Mouse (Mus musculus): ENCODE measurements around the gene Tmem211.

Gene Tmem211

DNA sequence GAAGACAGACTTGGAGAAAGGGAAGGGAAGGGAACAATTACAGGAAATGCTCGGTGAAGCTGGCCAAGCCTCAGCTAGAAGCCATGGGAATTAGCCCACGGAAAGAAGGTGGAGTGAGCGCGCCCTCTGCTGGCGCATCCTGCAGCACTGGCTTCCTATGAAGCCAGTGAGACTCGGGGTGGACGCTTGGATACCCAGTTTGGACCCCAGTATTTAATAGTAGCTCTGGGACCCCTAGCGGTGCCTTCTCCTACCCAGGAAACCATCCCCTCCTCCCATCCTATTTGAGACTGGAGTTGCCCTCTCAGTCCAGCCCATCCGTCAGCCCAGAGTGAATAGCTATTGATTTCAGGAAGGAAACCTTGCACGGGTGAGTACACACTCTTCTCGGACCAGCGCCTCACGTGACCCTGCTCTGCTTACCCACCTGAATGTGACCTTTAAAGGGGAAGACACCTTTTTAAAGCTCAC, at the start of gene Tmem211:
Gene Tmem211 (plus strand): TSS at position 278 of the 471 bp plus-strand sequence.
- no peak for DNase-seq

DNA sequence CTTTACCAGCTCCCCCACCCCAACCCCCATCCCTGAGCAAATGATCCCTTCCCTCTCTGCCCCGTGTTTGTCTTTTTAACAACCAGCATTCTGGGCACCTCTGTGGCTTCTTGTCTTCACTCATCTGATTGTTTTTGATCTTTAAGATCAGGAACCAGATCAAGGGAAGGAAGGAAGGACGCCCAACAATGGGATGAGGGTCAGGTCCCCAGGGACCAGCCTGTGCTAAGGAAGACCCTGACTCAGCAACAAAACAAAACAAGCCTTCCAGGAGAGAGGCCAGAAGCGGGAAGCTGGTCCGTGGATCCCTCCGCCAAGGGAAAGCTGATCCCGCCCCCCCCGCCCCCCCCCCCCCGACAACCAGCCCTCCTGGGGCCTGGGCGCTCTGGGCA, 47.3 kb upstream of the Tmem211 start:
- DNase-seq: no peak

DNA sequence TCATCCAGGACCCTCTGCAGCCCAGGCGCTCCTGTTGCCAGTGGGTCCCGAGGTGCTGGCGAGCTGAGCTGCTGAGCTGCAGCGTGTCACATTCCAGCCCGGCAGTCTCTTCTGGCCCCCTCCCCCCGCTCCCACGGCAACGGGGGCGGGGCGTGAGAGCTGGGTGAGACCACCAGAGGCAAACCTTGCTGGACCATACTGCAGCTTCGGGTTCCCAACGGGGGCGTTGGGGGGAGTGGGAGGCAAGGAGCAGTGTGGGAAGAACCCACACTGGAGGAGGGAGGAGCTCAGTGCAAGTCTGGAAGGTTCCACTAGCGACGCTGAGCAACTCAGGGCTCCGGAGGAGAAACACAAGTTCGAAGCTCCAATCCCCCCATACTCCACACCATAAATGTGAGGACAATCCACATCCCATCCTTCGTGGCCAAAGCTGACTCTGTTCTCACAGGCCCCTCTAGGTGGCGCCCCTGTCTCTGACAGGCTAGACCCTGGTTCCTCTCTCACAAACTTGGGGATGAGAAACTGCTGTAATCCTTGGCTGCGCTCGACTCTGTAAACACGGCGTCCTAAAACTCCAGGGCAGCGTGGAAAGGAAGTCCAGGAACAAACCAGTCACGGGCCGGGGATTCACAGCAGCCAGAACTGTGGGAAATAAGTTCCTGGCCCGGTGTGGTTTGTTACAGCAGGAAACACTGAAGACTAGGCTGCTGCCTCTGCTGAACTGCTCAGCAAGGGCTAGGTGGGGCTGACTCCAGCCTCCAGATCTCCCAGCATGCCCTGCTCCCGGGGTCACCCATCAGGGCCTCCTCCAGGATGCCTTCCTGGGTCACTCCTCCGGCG, 46.6 kb upstream of the Tmem211 start:
- DNase-seq: peak in 1 of 2 experiments; percentile 36

DNA sequence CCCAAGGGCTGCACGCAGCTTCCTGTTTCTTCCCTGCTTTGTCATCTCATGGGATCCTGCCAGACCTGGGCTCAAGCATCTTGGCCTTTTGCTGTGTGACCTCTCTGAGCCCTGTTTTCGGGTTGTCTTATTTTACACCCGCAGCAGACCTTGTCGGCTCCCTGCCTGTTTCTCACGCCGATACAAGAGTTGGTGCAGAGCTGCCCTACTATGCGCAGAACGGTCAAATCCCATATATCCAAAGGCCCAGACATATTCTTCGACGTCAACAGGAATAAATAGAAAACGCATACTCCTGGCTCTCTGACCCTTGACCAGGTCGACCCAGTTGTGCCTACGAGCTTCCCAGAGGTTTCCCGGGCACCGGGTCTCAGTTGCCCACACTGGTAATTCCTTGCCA, 46.0 kb upstream of the Tmem211 start:
- DNase-seq: no peak

- DNase-seq: no peak
Observed at GRCm38 (mm10) chr5:113181441-113181840, 45.3 kb upstream of the Tmem211 start.

- no peak for DNase-seq
Observed at GRCm38 (mm10) chr5:113190558-113190957, 36.2 kb upstream of the Tmem211 start.

DNA sequence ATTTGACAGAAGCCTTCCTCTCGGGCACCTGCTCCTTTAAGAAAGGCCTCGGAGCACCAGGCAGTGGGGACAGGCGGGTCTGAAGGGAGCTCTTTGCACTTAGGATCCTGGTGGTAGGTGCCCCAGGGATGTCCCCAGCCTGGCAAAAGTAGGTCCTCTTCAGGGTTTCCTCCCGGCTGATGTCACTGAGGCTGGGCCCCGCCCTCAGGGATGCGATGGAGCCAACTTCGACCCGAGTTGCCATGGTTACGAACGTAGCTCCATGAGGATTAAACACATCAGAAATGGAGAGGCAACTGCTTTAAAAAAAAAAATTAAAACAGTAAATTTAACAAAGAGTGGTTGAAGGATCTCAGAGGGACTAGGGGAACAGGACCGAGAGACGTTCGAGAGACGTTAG, 34.8 kb upstream of the Tmem211 start:
- no peak for DNase-seq

GRCm38 (mm10) chr5:113193762-113194161, 32.9 kb upstream of the Tmem211 start:
- DNase-seq: no peak

DNA sequence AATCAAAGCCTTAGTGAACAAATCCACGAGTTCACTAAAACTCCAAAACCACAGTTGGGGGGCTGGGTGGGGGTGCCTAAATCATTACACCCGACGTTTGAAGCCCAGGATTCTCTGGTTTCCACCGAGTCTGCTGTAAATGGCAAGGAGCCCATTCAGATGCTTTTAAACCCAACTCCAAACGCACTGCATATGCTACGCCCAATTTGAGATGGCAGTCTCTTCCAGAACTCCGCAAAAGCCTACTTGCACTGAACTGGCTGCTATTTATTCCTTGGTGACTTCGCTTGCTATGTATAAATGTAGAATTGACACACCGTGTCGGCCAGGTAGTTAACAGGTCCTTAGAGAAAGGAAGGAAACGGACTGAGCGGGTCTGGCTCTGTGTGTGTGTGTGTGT, 31.3 kb upstream of the Tmem211 start:
- no peak for DNase-seq

DNA sequence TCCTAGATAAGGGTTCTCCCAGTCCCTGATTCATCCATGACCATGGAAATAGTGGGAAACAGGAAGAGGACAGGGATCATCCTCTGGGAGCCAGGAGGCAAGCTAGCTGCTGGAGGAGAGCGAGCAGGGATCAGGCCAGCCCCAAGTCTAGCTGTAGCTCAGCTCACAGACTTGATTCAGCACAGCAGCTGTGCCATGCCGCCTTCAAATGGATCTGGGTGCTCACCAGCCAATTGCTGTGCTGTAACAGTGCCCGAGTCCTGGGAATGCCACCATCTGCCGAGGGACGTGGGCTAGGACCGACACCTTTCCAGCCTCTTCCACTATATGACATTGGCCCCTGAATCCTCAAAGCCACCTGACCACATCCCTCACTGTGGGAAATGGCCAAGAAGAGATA, 30.8 kb upstream of the Tmem211 start:
- DNase-seq: no peak

DNA sequence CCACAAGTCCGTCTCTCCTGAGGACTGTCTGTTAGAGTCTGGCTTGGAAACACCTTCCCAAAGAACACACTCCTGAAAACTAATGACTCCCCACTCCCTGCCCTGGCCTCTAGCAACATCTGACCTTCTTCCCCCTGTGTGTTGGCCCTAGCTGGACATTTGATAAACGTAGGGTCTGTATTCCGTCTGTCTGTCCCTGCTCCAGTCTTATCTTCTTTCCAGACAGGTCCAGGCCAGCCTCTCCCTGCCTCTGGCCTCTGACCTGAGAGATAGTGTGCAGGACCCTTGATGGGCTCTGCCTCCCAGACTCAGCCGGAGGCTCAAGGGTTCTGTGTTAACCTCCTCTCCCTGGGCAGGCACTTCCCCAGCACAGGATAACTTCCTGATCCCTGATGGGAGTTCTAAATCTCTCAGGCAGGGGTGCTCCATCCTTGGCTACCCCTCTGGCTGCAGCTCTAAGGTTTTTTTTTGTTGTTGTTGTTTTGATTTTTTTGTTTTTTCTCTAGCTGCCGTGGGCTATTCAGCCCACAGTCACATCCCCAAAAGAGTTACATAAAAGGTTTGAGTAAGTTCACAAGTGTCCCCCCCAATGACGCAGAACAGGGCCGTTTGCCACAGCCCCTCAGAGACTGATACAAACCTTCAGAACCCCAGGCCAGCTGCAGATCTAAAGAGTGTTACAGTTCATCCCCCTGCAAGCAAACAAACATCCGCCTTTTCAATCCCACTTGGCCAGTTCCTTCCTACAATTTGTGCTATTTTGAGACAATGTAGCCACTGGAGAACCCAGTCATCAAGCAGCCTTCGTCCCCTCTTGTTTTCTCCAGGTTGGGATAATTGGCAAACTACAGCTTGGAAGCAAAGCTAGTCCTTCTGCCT, 29.6 kb upstream of the Tmem211 start:
- no peak for DNase-seq

DNA sequence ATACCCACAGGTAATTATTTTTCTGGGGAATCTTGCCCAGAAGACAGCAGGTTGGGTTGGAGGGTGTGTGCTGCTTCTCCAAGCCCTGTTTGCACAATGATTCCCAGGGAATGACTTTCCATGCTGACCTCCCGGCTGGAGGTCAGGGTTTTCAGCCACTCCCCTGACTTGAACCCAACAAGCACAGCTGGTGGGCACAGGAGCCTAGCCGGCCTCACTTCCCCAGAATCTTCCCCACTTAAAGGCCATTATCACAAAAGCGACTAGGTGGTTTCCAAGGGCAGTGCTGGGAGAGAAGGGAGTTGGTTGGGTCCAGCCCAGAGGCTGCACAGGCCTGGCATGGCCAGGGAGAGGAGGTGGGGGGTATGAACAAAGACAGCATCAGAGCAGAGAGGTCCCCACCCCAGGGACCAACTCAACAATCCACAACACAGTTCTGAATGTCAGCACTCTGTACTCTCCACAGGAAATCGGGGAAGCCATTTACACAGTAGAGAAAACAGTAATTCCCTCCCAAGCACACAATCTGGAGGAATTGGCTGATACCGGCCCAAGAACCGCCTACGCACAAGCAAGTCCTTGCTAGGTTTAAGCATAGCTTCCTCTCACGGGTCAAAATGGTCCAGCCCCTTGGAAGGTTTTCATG, 27.5 kb upstream of the Tmem211 start:
- DNase-seq: no peak

DNA sequence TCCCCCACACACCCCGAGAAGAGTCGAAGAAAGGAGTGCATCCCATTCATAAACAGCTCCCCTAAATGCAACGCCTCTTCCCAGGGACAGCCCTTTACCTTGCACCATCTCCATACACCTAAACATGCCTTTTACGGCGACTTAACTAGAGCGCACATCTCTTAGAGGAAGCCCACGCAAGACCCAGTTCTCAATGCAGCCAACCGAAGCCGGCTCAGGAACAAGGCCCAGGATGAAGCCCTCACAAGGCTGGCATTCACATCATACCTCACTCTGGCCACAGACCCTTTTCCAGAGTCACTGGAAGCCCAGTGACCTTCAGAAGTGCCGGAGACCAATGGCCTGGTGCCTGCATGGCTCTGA, 27.0 kb upstream of the Tmem211 start:
- DNase-seq: no peak

DNA sequence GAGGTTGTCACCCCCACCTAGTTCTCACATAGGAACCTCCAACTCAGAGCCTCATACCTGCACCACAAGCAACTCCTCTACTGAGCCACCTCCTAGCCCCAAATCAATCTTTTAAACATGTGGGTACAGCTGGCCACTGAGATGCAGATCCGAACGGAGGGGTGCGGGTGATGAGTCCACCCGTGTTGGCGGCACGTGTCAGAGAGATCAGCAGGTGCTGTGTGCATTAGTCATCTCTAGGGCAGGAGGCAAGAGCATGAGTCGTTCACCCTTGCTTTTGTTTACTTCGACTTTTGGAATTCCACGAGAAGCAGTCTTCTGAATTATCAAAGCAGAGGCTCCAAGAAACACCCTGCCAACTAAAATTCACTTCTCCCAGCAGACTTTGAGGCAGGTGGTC, 22.5 kb upstream of the Tmem211 start:
- no peak for DNase-seq

GRCm38 (mm10) chr5:113206670-113207352, 19.9 kb upstream of the Tmem211 start:
- no peak for DNase-seq

DNA sequence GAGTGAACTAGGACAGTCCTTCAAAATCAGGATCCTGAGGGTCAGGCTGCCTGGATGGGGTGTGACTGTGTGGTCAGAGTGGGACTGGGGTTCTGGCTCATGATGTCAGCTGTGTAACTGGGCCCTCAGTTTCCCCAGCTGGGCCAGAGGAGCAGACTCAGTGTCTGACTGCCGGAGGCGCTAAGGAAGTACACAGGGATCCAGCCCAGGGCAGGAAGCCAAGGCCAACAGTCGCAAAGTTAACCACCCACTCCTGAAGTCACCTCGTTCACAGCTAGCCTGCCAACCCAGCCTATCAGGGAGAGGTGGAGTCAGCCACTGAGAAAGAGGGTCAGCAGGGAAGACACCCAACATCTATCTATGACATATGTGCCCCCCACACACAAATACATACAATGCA, 18.7 kb upstream of the Tmem211 start:
- DNase-seq: no peak

DNA sequence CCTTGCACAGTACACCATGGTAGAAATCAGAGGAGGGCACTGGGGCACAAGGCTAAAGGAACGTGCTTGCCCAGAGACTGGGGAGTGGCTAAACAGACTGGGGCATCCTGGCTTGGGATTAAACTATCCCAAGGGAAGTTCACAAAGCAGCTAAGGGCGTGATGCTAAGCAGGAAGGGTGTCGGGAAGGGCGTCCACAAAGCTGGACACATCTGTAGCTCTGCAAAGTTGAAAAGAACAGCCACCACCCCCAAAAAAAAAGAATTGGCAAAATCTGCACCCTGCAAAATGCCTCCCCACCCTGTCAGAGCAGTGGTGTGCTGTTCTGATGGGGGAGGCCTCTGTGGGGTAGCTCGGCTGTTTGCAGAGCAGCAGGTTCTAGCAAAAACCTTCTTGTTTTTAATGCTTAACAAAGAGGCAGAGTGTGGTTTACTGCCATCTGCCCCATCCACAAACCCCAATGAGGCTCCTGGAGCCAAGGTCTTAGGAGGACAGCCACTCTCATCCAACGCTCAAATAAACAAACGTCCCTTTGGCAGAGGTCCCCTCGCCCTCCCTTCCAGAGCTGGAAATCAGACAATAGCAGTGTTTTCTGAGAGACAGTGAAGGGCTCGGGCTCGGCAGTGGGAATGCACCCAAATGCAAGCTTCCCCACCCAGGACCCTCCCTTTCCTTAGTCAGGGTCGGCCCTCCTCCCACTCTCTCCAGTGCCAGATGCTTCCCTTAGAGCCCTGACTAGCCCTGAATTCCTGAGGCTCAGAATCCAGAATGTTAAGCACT, 17.9 kb upstream of the Tmem211 start:
- DNase-seq: no peak

- no peak for DNase-seq
Observed at GRCm38 (mm10) chr5:113209401-113209750, 17.3 kb upstream of the Tmem211 start.

- DNase-seq: no peak
Observed at GRCm38 (mm10) chr5:113209898-113210297, 16.8 kb upstream of the Tmem211 start.

DNA sequence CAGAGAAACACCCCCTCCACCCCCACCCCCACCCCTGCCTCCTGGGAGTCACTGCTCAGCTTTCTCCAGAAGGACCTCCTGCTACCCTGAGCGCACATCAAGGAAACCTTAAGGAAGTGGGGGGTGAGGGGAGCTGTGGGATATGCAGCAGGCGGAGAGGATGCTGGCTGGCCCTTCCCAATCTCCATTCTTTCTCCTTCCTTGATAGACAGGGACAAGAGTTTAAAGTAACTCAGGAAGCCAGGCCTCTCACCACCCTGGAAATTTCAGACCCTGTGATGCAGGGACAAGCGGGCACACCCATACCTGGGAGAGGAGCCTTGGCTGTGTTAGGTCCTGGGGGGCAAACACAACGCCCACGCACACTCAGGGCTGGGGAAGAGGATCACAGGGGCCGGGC, 16.4 kb upstream of the Tmem211 start:
- DNase-seq: no peak

GRCm38 (mm10) chr5:113212156-113212835, 14.4 kb upstream of the Tmem211 start:
- no peak for DNase-seq

All from thymus, adult 18-20 months (tissue).